Mouse (Mus musculus): ENCODE measurements around the gene Mdfi.

DNA sequence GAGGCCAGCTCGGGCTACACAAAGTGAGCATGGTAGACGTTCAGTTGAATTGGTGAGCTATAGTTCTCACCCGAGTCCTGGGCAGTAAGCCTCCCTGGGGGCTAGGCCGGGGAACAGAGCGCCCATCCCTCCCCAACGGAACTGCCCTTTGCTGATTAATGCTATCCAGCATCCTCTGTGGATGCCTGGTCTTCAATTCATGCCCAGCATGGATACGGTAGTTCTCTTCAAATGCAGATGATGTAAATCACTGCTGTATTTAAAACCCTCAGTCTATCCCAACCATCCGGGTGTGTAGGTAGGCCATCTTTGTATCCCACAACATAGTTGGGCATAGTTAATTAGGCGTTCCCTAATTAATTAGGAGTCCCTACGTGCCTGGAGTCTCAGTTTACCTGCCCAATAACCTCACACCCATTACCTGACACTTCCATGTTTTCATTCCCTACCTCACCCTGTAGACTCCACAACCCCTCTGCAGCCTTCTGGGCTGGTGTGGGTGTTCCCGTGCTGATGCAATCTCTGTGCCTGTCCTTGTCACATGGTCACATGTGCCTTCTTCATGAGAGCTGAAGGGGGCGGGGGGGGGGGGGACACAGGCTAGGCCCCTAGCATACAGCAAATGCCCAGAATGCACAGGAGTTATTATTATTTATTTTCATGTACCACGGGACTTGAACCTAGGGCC lies 16.3 kb downstream of the Mdfi start:
- no peak for TF ChIP-seq TAL1 (IDR thresholded peaks at IDR 0.05; ENCODE audit: low read length)
- no peak for TF ChIP-seq GATA1 (IDR thresholded peaks at IDR 0.05; ENCODE audit: low read length)

Measured in erythroblast, embryonic 14.5 days (primary cell).